Mouse (Mus musculus): ENCODE data around the gene Kif26a. TPM values are rescaled to one million over a fixed set of nuclear protein-coding genes. Genes with fewer than 3 reads are reported as not detected.

The Kif26a gene
- polyA plus RNA-seq, 1 experiment from 2014 or later = 4.4 TPM

DNA sequence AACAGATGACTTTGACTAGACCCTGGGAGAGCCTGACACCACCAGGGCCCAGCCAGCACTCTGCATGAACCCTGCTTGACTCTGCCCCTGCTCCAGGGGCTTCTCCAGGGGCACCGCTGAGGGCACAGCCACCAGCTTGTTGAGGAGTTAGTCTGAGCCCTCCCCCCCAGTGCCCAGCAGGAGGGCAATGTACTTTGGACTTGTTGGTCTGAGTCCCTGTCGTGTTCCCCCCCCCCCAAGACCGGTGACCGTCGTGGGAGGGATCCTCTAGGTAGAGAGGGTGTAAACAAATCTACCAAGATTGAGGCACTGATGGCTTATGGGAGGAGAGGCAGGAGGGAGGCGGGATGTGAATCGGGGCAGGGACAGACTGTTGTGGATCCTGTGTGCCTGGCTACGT, 12.2 kb downstream of the Kif26a start:
- Histone ChIP-seq H3K4me3 (ENCODE audit: low read length) (no peak overlapping the region), H3K36me3 (ENCODE audit: insufficient read depth, low read length) (no peaks in the 10 kb centered on the region; the same call in 1 of the 2 replicates), H3K4me2 (replicated peaks; ENCODE audit: low read depth, low read length) (no peak overlapping the region), H3K9me3 (ENCODE audit: low read length) (no peaks in the 10 kb centered on the region), H3K4me1 (ENCODE audit: insufficient read depth, low read length) (peaks cover 8% of the 10 kb centered on the region; the same call in 1 of the 2 replicates), H3K27ac (ENCODE audit: low read length) (no peak overlapping the region), H3K27me3 (ENCODE audit: insufficient read depth, low read length) (no peaks in the 10 kb centered on the region), H3K9ac (replicated peaks; ENCODE audit: low read length) (no peak overlapping the region)
- WGBS = 48% methylated on average over 8 of the region's 8 CpGs
- ATAC-seq (ENCODE audit: low FRiP score, low TSS enrichment) = no peak; the same call in 1 of the 2 replicates

DNA sequence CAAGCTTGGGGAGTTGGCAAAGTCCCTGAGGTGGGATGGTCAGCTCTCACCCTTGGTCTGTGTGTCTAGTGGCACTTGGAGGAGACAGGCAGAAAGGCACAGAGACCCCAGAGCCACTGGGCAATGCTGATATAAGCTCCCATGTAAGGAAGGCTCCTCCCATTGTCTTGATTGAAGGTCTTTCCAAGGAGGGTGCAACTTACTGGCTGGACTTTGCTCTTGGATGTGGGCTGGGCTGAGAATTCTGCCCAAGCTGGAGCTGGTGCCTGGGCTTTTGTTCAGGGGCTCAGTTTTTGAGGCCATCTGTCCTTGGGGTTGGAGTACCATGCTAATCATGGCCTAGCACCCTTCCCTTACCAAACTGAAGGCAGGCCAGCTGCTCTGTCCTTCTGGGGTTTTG, 12.8 kb downstream of the Kif26a start:
- Histone ChIP-seq H3K4me3 (ENCODE audit: low read length) (no peak overlapping the region), H3K36me3 (ENCODE audit: insufficient read depth, low read length) (no peaks in the 10 kb centered on the region; the same call in 1 of the 2 replicates), H3K4me1 (ENCODE audit: insufficient read depth, low read length) (peaks cover 8% of the 10 kb centered on the region; the same call in 1 of the 2 replicates), H3K9ac (replicated peaks; ENCODE audit: low read length) (no peak overlapping the region), H3K27me3 (ENCODE audit: insufficient read depth, low read length) (no peaks in the 10 kb centered on the region), H3K4me2 (replicated peaks; ENCODE audit: low read depth, low read length) (no peak overlapping the region), H3K9me3 (ENCODE audit: low read length) (no peaks in the 10 kb centered on the region), H3K27ac (ENCODE audit: low read length) (no peak overlapping the region)
- no peak for ATAC-seq (ENCODE audit: low FRiP score, low TSS enrichment)

- H3K4me1 ChIP-seq (ENCODE audit: insufficient read depth, low read length) = peaks cover 3% of the 10 kb centered on the region; the same call in 1 of the 2 replicates
- no peak overlapping the region for H3K4me2 ChIP-seq (replicated peaks; ENCODE audit: low read depth, low read length)
- H3K9me3 ChIP-seq (ENCODE audit: low read length) = no peaks in the 10 kb centered on the region
- H3K4me3 ChIP-seq (ENCODE audit: low read length) = no peak overlapping the region
- no peaks in the 10 kb centered on the region for H3K27me3 ChIP-seq (ENCODE audit: insufficient read depth, low read length)
- no peak overlapping the region for H3K27ac ChIP-seq (ENCODE audit: low read length)
- no peaks in the 10 kb centered on the region for H3K36me3 ChIP-seq (ENCODE audit: insufficient read depth, low read length)
- no peak overlapping the region for H3K9ac ChIP-seq (replicated peaks; ENCODE audit: low read length)
- ATAC-seq (ENCODE audit: low FRiP score, low TSS enrichment) = 0 out of 2 replicates have a peak, but pooled peaks have one; percentile 28
- 40% methylated on average over 16 of the region's 16 CpGs for WGBS
These were observed 18.2 kb downstream of the Kif26a start for GRCm38 (mm10) chr12:112163981-112164839.

- Histone ChIP-seq H3K4me1 (ENCODE audit: insufficient read depth, low read length) (peaks cover 3% of the 10 kb centered on the region; the same call in 1 of the 2 replicates), H3K4me2 (replicated peaks; ENCODE audit: low read depth, low read length) (no peak overlapping the region), H3K9ac (replicated peaks; ENCODE audit: low read length) (no peak overlapping the region), H3K27me3 (ENCODE audit: insufficient read depth, low read length) (no peaks in the 10 kb centered on the region), H3K9me3 (ENCODE audit: low read length) (no peaks in the 10 kb centered on the region), H3K4me3 (ENCODE audit: low read length) (no peak overlapping the region), H3K36me3 (ENCODE audit: insufficient read depth, low read length) (no peaks in the 10 kb centered on the region), H3K27ac (ENCODE audit: low read length) (no peak overlapping the region)
- WGBS = 65% methylated on average over 6 of the region's 6 CpGs
- no peak for ATAC-seq (ENCODE audit: low FRiP score, low TSS enrichment)
These were observed 18.8 kb downstream of the Kif26a start for GRCm38 (mm10) chr12:112164840-112165219.

DNA sequence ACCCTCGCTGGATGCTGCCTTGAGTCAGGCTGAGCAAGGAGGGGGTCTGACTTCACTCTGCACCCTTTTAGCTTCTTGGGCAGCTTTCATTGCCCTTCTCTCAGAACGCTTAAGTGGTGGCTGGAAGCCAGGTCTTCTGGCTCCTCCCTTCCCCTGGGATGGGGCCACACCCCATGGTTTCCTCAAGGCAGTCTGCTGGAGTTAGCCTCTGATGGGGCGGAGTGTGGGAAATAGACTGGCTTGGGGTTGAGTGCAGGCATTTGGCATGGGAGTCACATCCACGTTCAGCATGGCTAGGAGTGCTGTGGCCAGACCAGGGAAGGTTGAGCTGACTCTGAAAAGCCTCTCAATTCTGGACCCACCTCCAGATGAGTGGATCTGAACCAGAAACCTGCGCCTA, 23.2 kb downstream of the Kif26a start:
- 61% methylated on average over 5 of the region's 5 CpGs for WGBS
- H3K36me3 ChIP-seq (ENCODE audit: insufficient read depth, low read length) = no peaks in the 10 kb centered on the region
- no peak for ATAC-seq (ENCODE audit: low FRiP score, low TSS enrichment)

DNA sequence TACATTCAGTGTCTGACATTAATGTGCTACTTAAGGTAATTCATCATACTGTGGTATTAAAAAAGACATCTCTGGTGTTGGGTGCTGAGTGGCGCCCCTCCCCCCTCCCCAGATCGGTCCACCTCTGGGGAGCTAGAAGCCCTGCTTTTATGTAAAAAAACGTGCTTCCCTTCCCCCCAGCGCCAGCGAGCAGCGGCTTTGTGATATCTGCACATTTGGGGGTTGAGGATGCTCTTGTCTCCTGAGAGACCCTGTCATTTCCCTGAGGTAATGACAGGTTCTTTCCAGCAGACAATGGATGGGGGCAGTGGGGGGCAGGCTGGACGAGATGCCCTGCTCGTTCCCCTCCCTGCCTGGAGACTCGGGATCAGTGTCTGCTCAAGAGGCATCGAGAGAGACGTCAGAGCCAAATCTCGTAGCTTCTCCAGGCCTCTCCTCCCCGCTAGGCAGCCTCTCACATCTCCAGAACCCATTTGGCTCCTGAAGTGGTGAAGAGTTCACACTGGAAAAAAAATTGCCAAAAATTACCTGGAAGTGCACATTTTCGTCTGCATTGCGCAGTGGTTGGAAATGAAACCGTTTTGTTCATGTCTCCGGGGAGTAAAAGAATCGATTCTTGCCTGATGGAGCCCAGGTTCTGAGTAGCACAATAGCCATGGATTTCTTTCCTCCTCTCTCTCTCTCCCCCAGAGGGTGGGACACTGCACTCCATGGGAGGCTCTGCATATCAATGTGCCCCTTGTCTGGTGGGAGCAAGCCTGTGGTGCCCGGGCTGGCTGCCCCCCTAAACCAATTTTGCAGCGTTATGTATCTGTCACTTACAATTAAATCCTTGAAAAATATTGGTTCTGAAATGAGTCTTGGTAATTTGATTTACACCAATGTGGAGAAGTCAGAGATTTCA, 24.9 kb downstream of the Kif26a start:
- Histone ChIP-seq H3K9ac (replicated peaks; ENCODE audit: low read length) (no peak overlapping the region), H3K27me3 (ENCODE audit: insufficient read depth, low read length) (no peaks in the 10 kb centered on the region), H3K4me1 (ENCODE audit: insufficient read depth, low read length) (peaks cover 3% of the 10 kb centered on the region; the same call in 1 of the 2 replicates), H3K9me3 (ENCODE audit: low read length) (no peaks in the 10 kb centered on the region), H3K4me3 (ENCODE audit: low read length) (no peak overlapping the region), H3K4me2 (replicated peaks; ENCODE audit: low read depth, low read length) (no peak overlapping the region), H3K36me3 (ENCODE audit: insufficient read depth, low read length) (0 out of 2 replicates have a peak, but pooled peaks cover 8% of the 10 kb centered on the region), H3K27ac (ENCODE audit: low read length) (no peak overlapping the region)
- WGBS = 49% methylated on average over 20 of the region's 20 CpGs
- no peak for ATAC-seq (ENCODE audit: low FRiP score, low TSS enrichment)

More for the DNA sequence above, 23.2 kb downstream of the Kif26a start:
- Histone ChIP-seq H3K27me3 (ENCODE audit: insufficient read depth, low read length) (no peaks in the 10 kb centered on the region), H3K4me3 (ENCODE audit: low read length) (no peak overlapping the region), H3K4me1 (ENCODE audit: insufficient read depth, low read length) (peaks cover 3% of the 10 kb centered on the region; the same call in 1 of the 2 replicates), H3K9me3 (ENCODE audit: low read length) (no peaks in the 10 kb centered on the region), H3K9ac (replicated peaks; ENCODE audit: low read length) (no peak overlapping the region), H3K4me2 (replicated peaks; ENCODE audit: low read depth, low read length) (no peak overlapping the region), H3K27ac (ENCODE audit: low read length) (no peak overlapping the region)

DNA sequence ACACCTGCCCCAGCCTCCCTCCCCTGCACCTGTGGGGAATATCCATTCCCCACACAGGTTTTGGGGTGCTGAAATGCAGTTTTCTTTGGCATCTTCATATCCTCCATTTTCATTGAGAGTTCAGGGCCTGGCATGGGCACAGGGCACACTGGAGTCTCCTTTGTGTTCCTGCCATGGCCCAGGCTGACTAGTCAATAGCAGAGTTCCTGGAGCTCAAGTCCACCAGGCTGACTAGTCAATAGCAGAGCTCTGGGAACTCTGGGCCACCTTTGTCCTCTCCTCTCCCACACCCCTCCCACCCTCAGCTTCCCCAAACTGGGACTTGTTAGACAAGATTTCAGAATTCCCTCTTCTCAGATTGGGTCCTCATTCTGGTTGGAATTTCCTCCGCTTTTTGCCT, 25.6 kb downstream of the Kif26a start:
- peaks cover 2% of the 10 kb centered on the region; the same call in 1 of the 2 replicates for H3K4me1 ChIP-seq (ENCODE audit: insufficient read depth, low read length)
- H3K36me3 ChIP-seq (ENCODE audit: insufficient read depth, low read length) = peaks cover 11% of the 10 kb centered on the region; the same call in 1 of the 2 replicates
- no peaks in the 10 kb centered on the region for H3K27me3 ChIP-seq (ENCODE audit: insufficient read depth, low read length)
- no peaks in the 10 kb centered on the region for H3K9me3 ChIP-seq (ENCODE audit: low read length)
- 90% methylated on average over 1 of the region's 1 CpGs for WGBS
- no peak overlapping the region for H3K4me2 ChIP-seq (replicated peaks; ENCODE audit: low read depth, low read length)
- no peak overlapping the region for H3K27ac ChIP-seq (ENCODE audit: low read length)
- no peak overlapping the region for H3K9ac ChIP-seq (replicated peaks; ENCODE audit: low read length)
- no peak for ATAC-seq (ENCODE audit: low FRiP score, low TSS enrichment)
- no peak overlapping the region for H3K4me3 ChIP-seq (ENCODE audit: low read length)

GRCm38 (mm10) chr12:112172214-112172613, 26.2 kb downstream of the Kif26a start:
- Histone ChIP-seq H3K4me3 (ENCODE audit: low read length) (no peak overlapping the region), H3K4me2 (replicated peaks; ENCODE audit: low read depth, low read length) (no peak overlapping the region), H3K4me1 (ENCODE audit: insufficient read depth, low read length) (no peaks in the 10 kb centered on the region; the same call in 1 of the 2 replicates), H3K9me3 (ENCODE audit: low read length) (no peaks in the 10 kb centered on the region), H3K36me3 (ENCODE audit: insufficient read depth, low read length) (peaks cover 13% of the 10 kb centered on the region; the same call in 1 of the 2 replicates), H3K27ac (ENCODE audit: low read length) (no peak overlapping the region), H3K27me3 (ENCODE audit: insufficient read depth, low read length) (no peaks in the 10 kb centered on the region), H3K9ac (replicated peaks; ENCODE audit: low read length) (no peak overlapping the region)
- 61% methylated on average over 8 of the region's 8 CpGs for WGBS
- ATAC-seq (ENCODE audit: low FRiP score, low TSS enrichment) = no peak

- Histone ChIP-seq H3K4me3 (ENCODE audit: low read length) (no peak overlapping the region), H3K36me3 (ENCODE audit: insufficient read depth, low read length) (peaks cover 19% of the 10 kb centered on the region; the same call in 1 of the 2 replicates), H3K27ac (ENCODE audit: low read length) (no peak overlapping the region), H3K27me3 (ENCODE audit: insufficient read depth, low read length) (no peaks in the 10 kb centered on the region), H3K9me3 (ENCODE audit: low read length) (no peaks in the 10 kb centered on the region), H3K9ac (replicated peaks; ENCODE audit: low read length) (no peak overlapping the region), H3K4me1 (ENCODE audit: insufficient read depth, low read length) (no peaks in the 10 kb centered on the region), H3K4me2 (replicated peaks; ENCODE audit: low read depth, low read length) (no peak overlapping the region)
- 94% methylated on average over 19 of the region's 19 CpGs for WGBS
- no peak for ATAC-seq (ENCODE audit: low FRiP score, low TSS enrichment)
These were observed 31.7 kb downstream of the Kif26a start for GRCm38 (mm10) chr12:112177679-112178078.
